Comparison of ENCODE assay signal across 7 mouse cellular contexts in the genomic region with DNA sequence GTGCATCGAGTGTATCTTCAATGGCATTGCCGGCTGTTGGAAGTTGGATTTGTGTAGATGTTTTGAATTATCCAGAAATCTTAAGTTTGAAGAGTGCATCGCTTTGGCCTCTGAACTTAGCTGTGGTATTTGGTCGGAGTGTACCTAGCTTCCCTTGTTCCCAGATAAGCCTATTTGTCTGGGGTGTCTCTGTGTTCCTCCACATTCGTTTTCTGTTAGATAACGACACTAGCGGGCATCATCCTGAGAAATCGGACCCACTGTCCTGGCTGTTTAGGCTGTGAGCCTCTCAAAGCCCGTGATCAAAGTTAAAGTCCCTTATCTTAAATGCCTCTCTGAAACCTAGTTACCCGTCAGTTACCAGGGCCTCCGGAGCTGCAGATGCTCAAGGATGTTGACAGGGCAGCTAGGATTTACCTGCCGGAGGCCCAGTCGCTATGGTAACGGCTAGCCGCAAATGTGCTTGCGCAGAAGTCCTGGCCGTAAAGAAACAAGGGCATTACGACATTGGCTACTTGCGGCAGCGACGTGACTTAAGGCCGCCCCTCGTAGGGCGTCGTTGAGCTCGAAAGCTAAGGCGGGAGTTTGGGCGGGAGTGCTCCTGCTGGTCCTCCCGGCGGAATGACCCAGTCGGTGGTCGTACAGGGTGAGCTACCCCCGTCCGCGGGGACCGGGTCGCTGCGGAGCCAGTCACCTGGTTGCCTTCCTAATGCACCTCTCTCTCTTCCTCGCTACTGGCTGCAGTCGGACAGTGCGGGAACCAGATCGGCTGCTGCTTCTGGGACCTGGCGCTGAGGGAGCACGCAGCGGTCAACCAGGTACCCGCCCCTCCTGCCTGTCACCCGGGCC. TPM values are rescaled to one million over a fixed set of nuclear protein-coding genes. Genes with fewer than 3 reads are reported as not detected.
DNase-seq lines count a peak whose midpoint lies in the region; ATAC-seq lines count a peak whose summit lies in the region.

Gene Fam229b, minus strand, starts transcription at position 453 of the 849 bp plus-strand sequence.
Gene Tube1, plus strand, starts transcription at position 515 of the 849 bp plus-strand sequence.

- peak; percentile 91 for ATAC-seq in embryonic facial prominence, embryonic 11.5 days (replicated peaks; ENCODE audit: insufficient number of reproducible peaks, low FRiP score, low TSS enrichment, low read depth)
- peak; percentile 99 for ATAC-seq in granulocyte monocyte progenitor cell, adult 5-6 weeks (replicated peaks; ENCODE audit: poor library complexity, severe bottlenecking)
- peak; percentile 93 for ATAC-seq in midbrain, embryonic 13.5 days

- DNase-seq in adrenal gland, postnatal 14 days: peak; percentile 93
- DNase-seq in embryonic facial prominence, embryonic 11.5 days (ENCODE audit: low spot score): peak; percentile 98
- peak; percentile 94 for DNase-seq in kidney, adult 11 months
- peak; percentile 88 for DNase-seq in limb, embryonic 10.5 days (ENCODE audit: low spot score)
- peak; percentile 76 for DNase-seq in spleen, adult 12 weeks (ENCODE audit: low spot score)

- H3K9ac ChIP-seq in embryonic facial prominence, embryonic 11.5 days (replicated peaks; ENCODE audit: low read length): peak within 1 kb of the TSS; percentile 73
- peak within 1 kb of the TSS; percentile 80 for H3K9ac ChIP-seq in midbrain, embryonic 13.5 days (replicated peaks)

- no peaks in the 10 kb centered on the region for H3K27me3 ChIP-seq in embryonic facial prominence, embryonic 11.5 days (ENCODE audit: control insufficient read depth, insufficient read depth, low read length)
- no peaks in the 10 kb centered on the region for H3K27me3 ChIP-seq in limb, embryonic 10.5 days (ENCODE audit: low read depth, poor library complexity, severe bottlenecking)
- H3K27me3 ChIP-seq in midbrain, embryonic 13.5 days: no peaks in the 10 kb centered on the region

- 0 out of 2 replicates have a peak, but pooled peaks cover 2% of the 10 kb centered on the region for H3K4me1 ChIP-seq in embryonic facial prominence, embryonic 11.5 days (ENCODE audit: control insufficient read depth, insufficient read depth, low read length)
- H3K4me1 ChIP-seq in limb, embryonic 10.5 days: peaks cover 12% of the 10 kb centered on the region
- peaks cover 22% of the 10 kb centered on the region for H3K4me1 ChIP-seq in midbrain, embryonic 13.5 days (replicated peaks)

- no peak within 1 kb of the TSS for H3K27ac ChIP-seq in embryonic facial prominence, embryonic 11.5 days (replicated peaks; ENCODE audit: low read depth, low read length)
- H3K27ac ChIP-seq in limb, embryonic 10.5 days: peak within 1 kb of the TSS; percentile 88
- H3K27ac ChIP-seq in midbrain, embryonic 13.5 days: peak within 1 kb of the TSS; percentile 74

- H3K36me3 ChIP-seq in embryonic facial prominence, embryonic 11.5 days (replicated peaks; ENCODE audit: control insufficient read depth, insufficient read depth, low read depth, low read length): no peaks in the 10 kb centered on the region; the same call in 1 of the 2 replicates
- H3K36me3 ChIP-seq in limb, embryonic 10.5 days: peaks cover 28% of the 10 kb centered on the region
- peaks cover 14% of the 10 kb centered on the region for H3K36me3 ChIP-seq in midbrain, embryonic 13.5 days

- no peaks in the 10 kb centered on the region for H3K9me3 ChIP-seq in embryonic facial prominence, embryonic 11.5 days (replicated peaks; ENCODE audit: control insufficient read depth, low read length)
- H3K9me3 ChIP-seq in limb, embryonic 10.5 days (replicated peaks): no peaks in the 10 kb centered on the region
- no peaks in the 10 kb centered on the region for H3K9me3 ChIP-seq in midbrain, embryonic 13.5 days

- H3K4me2 ChIP-seq in embryonic facial prominence, embryonic 11.5 days (ENCODE audit: low read depth, low read length): peak within 1 kb of the TSS; percentile 80
- H3K4me2 ChIP-seq in midbrain, embryonic 13.5 days (replicated peaks): peak within 1 kb of the TSS; percentile 93

- WGBS in embryonic facial prominence, embryonic 11.5 days: 5% methylated on average over 47 of the region's 47 CpGs
- 5% methylated on average over 47 of the region's 47 CpGs for WGBS in limb, embryonic 10.5 days
- WGBS in midbrain, embryonic 13.5 days: 5% methylated on average over 47 of the region's 47 CpGs

- H3K4me3 ChIP-seq in embryonic facial prominence, embryonic 11.5 days (ENCODE audit: low read depth, low read length): peak within 1 kb of the TSS; percentile 73
- H3K4me3 ChIP-seq in limb, embryonic 10.5 days: peak within 1 kb of the TSS; percentile 72
- H3K4me3 ChIP-seq in midbrain, embryonic 13.5 days (replicated peaks): peak within 1 kb of the TSS; percentile 74

RNA-seq across cellular contexts. Expression of gene Fam229b, which starts in this region (rescaled TPM):
- 3.0 and 4.5 TPM in 2 replicates for total RNA-seq in adrenal gland, postnatal 14 days (2021)
- polyA plus RNA-seq in embryonic facial prominence, embryonic 11.5 days (2014; fragmentation: Nextera tagmentation; extraction: Ambion mirVana): 12.4 and 15.5 TPM in 2 replicates
- 0.60 and 20.7 TPM in 2 replicates for total RNA-seq in granulocyte monocyte progenitor cell, adult 5-6 weeks (2014; fragmentation: Nextera tagmentation)
- total RNA-seq in granulocyte monocyte progenitor cell, adult 5-6 weeks (2017): 0.78 TPM in 1 of 2 replicates, not detected in the other
- polyA plus RNA-seq in limb, embryonic 10.5 days (2016; fragmentation: Nextera tagmentation; extraction: Ambion mirVana): 8.3 and 8.5 TPM in 2 replicates
- 30.6 and 31.7 TPM in 2 replicates for polyA plus RNA-seq in midbrain, embryonic 13.5 days (2015; fragmentation: Nextera tagmentation; extraction: Ambion mirVana)

RNA-seq across cellular contexts. Expression of gene Tube1, which starts in this region (rescaled TPM):
- 1.6 and 2.3 TPM in 2 replicates for total RNA-seq in adrenal gland, postnatal 14 days (2021)
- polyA plus RNA-seq in embryonic facial prominence, embryonic 11.5 days (2014; fragmentation: Nextera tagmentation; extraction: Ambion mirVana): 24.4 and 26.2 TPM in 2 replicates
- total RNA-seq in granulocyte monocyte progenitor cell, adult 5-6 weeks (2014; fragmentation: Nextera tagmentation): 13.3 and 16.7 TPM in 2 replicates
- 15.6 and 19.8 TPM in 2 replicates for total RNA-seq in granulocyte monocyte progenitor cell, adult 5-6 weeks (2017)
- polyA plus RNA-seq in limb, embryonic 10.5 days (2016; fragmentation: Nextera tagmentation; extraction: Ambion mirVana): 25.8 and 26.1 TPM in 2 replicates
- polyA plus RNA-seq in midbrain, embryonic 13.5 days (2015; fragmentation: Nextera tagmentation; extraction: Ambion mirVana): 10.6 and 12.0 TPM in 2 replicates
